Mouse (Mus musculus) testis, postnatal 10 days (tissue): ENCODE data around the gene Thsd1.
"Not testable (repeated sequence)": the region's sequence is repeated elsewhere in the genome, so short reads cannot be mapped to it uniquely, and the experiment has no call there.

ENCODE experiments used
- DNase-seq: peaks from one replicate; pipeline ENCODE4 v3.0.0; 2021; ENCODE audit warnings: low spot score

Thsd1 gene

GRCm38 (mm10) chr8:22264787-22265186 lies 37.7 kb downstream of the Thsd1 start:
- DNase-seq: no peak

DNA sequence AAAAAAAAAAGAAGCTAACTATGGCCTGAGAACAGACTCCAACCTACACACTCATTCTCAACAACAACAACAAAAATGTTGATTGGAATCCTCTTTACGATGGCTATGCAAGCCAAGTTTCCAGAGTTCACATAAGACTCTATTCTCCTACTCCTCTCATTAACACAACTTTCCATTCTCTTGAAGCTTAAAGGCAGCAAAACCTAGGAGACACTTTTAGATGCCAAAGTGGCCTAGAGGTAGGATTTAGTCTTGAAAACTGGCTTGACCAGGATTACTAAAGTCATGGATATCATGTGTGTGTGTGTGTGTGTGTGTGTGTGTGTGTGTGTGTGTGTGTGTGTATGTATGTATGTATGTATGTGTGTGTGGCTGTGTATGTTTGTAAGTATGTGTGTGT lies 38.1 kb downstream of the Thsd1 start:
- DNase-seq: no peak

GRCm38 (mm10) chr8:22266809-22267208 lies 39.7 kb downstream of the Thsd1 start:
- no peak for DNase-seq

DNA sequence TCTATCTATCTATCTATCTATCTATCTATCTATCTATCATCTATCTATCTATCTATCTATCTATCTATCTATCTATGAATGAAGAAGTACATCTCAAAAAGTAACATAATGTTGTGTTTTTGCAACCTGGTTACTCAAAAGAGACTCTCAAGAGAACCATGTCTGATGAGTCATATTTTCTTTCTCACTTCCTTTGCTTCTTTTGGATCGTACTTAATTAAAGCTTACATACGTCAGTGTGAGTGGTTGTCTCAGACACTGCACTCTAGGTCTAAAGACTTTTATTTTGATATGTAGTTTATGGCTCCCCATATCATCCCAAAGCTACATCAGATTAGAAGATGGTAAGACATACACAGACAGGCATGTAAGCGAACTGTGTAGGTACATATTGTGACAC lies 46.0 kb downstream of the Thsd1 start:
- DNase-seq: no peak

DNA sequence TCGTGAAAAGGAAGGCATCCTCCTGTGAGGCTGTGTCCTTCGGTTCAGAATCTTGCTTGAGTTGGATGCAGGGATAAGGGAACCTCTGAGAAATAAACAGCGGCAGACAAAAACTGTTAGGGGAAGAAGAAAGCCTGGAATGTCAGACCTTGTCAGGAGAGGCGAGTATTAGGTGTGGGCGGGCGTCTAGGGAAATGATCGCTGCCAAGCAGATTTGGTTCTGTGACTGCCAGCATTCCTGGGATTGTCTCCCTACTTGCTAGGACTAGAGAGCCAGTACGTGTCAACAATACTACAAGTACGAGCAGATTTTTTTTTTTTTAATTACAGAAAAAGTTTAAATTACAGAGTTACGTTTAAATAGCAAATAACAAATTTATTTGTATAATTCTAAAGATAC lies 47.5 kb downstream of the Thsd1 start:
- no peak for DNase-seq

GRCm38 (mm10) chr8:22282999-22283491 lies 55.9 kb downstream of the Thsd1 start, which contains the start of gene Tpte:
Gene Tpte (plus strand): TSS chr8:22283441.
- no peak for DNase-seq

GRCm38 (mm10) chr8:22302326-22302725 lies 75.2 kb downstream of the Thsd1 start:
- DNase-seq: no peak

DNA sequence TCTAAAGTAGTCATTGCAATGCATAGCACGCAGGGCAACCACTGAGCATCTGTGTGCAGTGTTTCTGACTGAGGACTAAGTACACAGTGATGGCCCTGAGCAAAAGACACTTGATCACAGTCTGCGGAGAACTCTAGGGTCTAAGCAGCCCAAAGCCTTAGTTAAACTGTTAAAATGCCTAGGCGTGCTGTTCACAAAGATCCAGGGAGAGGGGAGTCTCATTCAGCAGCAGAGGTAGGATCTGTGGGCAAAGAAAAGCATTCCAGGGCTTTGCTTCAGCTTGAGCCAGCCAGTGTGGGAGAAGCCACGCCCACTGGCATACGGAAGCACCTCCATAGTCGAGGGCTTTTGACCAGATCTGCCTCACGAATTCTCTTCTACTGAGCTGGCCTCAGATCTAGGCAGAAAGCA lies 75.8 kb downstream of the Thsd1 start:
- no peak for DNase-seq

DNA sequence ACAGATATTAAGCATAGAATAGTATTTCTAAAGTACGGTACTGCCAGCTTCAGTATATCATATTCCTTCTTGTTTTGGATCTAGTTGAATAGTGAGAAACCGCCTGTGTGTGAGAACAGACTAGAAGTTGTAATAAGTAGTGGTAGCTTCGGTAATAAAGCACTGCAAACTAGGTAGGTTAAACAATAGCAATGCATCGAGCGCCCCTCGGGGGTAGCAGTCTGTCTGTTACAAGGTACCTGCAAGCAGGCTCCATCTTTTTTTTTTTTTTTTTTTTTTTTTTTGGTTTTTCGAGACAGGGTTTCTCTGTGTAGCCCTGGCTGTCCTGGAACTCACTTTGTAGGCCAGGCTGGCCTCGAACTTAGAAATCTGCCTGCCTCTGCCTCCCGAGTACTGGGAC lies 76.9 kb downstream of the Thsd1 start:
- not testable (repeated sequence) for DNase-seq

- no peak for DNase-seq
Measured at GRCm38 (mm10) chr8:22306999-22307398, 79.9 kb downstream of the Thsd1 start.
